Mouse (Mus musculus) right cerebral cortex, postnatal 10 days (tissue): ENCODE results near the gene Ap5z1.

Experiments
- DNase-seq, 2 experiments: peaks; one replicate each; pipeline ENCODE4 v3.0.0; 2021; ENCODE audit warnings: low spot score in 2 of 2

Ap5z1 gene

DNA sequence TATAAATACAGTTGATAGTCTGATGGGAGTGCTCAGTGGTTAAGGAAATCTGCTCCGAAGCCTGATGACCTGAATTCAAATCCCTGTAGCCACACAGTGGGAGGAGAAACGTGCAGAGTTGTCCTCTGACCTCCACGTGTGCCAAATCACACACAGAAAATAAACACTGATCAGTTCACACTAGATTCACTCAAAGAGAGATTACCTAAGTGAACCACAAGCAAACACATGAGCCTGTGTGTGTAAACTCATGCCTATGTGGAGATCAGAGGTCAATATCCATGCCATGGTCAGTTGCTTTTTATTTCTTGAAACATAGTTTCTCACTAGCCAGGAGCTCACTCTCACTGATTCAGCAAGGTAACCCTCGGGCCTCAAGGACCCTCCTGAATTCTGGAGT lies 56.6 kb downstream of the Ap5z1 start:
- DNase-seq, result no peak

DNA sequence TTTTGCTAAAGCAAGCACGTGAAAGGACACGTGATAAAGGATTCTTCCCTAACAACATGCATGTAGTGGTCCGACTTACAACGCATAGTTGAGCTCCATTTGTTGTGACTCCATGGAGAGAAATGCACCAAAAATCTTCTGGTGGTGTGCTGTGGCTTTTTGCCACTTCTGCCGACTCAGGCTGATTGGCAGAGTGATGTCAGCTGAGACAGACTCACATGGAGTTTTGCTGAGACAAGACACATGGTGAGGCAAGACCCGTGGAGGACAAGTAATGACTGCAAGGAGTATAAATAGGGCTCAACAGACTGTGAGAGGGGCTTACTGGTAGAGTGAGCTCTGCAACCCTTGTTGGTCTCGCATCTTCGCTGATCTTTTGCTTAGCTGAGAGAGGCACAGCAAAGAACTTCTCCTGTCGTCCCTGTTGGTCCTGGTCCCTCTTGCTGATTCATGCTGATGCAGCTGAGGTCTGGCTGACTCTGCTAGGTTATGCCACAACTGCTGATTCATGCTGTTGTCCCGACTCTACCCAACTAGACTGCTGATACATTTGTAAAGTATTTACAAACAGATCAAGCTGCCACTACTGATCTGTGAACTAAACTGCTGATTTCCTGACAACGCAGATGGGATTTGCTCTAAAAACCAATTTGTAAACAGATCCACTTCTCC lies 57.6 kb downstream of the Ap5z1 start:
- DNase-seq, result no peak

DNA sequence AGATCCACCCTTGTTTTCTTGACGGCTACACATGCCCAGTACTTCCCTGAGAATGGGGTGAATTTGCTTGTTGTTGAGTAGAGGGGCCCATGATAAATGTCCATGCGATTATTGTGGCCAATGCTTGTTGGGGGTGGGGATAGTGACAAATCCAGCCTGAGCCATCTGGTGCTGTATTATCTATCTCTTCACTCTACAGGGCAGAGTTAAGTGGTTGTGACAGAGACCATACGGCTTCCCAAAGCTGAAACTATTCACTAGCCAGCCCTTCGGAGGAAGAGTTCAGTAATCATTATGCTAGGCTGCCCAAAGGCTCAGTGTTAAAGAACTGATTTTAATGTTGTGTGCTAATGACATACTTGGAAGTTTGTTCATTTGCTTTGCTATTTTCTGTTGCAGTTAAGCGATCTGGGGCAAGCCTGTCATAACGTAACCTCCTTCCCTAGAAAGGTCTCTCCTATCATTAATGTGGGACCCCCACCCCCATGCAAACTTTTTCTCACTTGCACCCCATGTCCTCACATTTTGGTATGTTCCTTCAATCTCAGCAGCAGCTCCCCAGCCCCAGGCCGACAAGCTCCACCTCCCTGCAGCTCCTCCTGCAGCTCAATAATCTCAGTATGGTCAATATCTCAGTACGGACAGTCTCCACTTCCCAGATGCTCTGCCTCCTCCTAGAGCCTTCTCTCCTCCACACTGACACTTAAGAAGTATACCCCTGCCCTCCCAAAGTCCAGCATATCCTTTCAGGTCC lies 61.1 kb downstream of the Ap5z1 start:
- DNase-seq, result no peak
